Mouse (Mus musculus): ENCODE measurements around the gene Nsd1.
"Not testable (repeated sequence)": the region's sequence is repeated elsewhere in the genome, so short reads cannot be mapped to it uniquely, and the experiment has no call there.

Nsd1 gene

DNA sequence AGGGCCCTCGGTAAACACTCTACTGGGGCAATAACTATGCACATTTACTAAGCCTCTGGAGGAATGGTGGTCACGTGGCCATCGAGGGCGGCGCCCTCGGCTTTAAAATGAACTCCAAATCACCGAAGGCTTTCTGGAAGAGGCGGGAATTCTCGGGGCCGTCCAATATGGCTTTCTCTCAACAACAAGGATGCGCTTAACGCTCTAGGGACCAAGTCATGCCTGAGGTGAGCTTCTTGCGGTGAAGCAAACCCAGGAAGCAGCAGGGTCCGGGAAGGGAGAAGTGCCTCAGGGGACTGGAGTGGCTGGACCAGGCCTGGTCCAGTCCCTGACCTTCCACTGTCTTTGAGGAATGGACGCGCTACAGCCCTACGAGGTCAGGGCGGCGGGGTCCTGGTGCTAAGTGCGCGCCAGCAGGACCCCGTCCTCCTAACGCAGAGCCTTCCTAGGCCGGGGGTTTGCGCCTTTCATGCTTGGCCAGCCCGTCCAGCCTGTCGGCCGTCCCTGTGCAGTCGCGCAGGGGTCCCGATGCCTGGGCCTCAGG lies at the start of gene Nsd1:
Gene Nsd1, plus strand, starts transcription at position 134 of the 544 bp plus-strand sequence.
- DNase-seq (ENCODE audit: low read depth, low spot score), result peak; percentile 14

DNA sequence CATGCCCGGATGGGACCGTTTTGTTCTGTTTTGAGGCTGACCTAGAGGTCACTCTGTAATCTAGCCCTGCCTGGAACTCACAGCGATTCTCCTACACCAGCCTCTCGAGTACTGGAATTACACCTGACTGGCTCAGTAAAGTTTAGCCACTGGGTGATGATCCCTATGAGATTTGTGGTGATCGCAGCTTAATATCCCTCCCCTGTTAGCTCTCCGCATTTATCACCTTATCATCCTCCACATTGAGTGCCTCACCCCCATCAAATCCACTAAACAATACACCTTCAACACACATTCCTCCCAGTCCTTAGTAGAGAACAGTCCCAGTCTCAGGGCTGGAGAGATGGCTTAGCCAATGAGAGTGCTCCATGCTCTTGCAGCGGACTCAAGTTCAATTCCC lies 47.2 kb upstream of the Nsd1 start:
- DNase-seq (ENCODE audit: low read depth, low spot score), result no peak

DNA sequence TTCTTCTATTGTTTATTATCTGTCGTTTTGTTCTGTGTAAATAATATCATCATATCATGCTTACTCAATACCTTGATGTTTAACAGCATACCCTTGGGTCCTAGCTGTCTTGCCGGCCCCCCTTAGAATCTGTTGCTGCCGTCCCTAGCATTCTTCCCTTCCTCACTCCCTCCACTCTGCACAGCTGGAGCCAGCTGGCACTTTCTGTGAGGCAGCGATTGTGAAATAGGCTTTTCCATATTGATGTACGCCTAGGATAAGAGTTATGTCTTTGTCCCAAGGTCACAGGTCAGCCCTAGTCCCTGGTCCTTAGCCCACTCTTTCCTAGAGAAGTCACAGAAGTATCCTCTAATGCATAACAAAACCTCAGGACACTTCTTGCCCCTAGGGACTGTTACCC lies 46.0 kb upstream of the Nsd1 start:
- DNase-seq (ENCODE audit: low read depth, low spot score), result no peak

DNA sequence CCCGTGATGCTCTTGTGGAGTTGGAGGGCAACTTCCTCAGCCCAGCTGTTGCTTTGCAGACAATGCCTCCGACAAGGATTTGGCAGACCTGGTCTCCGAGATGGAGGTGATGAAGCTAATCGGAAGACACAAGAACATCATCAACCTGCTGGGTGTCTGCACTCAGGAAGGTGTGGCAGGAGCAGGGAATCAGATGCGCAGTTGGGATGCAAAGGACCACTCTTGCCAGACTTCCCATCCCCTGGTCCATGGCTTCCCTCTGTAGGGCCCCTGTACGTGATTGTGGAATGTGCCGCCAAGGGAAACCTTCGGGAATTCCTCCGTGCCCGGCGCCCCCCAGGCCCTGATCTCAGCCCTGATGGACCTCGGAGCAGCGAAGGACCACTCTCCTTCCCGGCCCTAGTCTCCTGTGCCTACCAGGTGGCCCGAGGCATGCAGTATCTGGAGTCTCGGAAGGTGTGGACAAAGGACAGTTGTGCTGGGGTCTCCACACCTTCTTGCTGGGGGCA lies 43.7 kb upstream of the Nsd1 start:
- no peak for DNase-seq (ENCODE audit: low read depth, low spot score)

DNA sequence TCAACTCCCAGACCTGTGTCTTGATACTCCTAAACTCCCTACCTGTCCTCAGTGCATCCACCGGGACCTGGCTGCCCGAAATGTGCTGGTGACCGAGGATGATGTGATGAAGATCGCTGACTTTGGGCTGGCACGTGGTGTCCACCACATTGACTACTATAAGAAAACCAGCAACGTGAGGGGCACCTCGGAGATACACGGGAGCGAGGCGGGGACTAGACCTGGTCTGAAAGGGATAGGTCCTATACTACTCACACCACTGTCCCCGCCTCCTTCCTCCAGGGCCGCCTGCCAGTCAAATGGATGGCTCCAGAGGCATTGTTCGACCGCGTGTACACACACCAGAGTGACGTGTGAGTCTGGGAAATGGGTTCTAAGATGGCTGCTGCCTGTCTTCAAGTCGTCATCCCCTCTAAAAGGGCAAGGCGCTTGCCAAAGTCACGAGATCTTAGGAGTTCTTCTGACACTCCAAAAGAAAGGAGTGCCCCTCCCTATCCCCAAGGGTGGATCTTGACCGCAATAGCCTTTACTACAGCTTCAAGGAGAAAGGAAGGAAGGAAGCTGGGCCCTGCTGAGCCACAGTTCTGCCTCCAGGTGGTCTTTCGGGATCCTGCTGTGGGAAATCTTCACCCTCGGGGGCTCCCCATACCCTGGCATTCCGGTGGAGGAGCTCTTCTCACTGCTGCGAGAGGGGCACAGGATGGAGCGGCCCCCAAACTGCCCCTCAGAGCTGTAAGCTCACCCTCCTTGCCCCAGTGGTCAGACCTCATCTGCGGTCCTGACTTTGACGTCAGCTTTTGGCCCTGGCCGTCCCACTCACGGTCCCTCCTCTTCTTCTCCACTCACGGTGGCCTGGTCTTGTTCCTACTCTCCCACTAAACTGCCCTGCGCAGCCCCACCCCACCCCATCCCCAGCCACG lies 42.5 kb upstream of the Nsd1 start:
- DNase-seq (ENCODE audit: low read depth, low spot score), result no peak

DNA sequence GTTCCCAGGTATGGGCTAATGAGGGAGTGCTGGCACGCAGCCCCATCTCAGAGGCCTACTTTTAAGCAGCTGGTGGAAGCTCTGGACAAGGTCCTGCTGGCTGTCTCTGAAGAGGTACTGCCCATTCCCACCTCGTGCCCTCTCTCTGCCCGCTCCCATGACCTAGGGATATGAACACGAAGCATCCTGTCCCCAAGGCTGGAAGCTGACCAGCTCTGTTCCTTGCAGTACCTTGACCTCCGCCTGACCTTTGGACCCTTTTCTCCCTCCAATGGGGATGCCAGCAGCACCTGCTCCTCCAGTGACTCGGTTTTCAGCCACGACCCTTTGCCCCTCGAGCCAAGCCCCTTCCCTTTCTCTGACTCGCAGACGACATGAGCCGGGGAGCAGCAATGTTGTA lies 41.8 kb upstream of the Nsd1 start:
- no peak for DNase-seq (ENCODE audit: low read depth, low spot score)

DNA sequence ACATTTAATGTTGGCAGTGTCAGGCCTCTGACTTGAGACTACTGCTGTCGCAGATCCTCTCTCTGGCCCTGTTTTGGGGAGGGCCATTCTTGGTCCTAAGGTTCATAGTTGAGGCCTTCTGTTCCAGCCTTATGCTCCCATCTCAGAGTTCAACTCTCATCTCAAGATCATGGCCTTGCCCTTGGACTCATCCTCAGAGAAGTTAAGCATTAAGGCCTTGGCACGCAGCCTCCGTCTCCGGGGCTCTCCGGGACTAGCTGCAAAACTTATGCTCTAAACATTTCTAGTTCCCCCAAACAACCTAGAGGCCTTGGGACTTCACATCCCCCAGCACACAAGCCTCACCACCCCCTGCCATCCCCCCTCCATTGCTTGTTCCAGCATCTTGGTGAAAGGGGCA lies 41.3 kb upstream of the Nsd1 start:
- DNase-seq (ENCODE audit: low read depth, low spot score), result no peak

DNA sequence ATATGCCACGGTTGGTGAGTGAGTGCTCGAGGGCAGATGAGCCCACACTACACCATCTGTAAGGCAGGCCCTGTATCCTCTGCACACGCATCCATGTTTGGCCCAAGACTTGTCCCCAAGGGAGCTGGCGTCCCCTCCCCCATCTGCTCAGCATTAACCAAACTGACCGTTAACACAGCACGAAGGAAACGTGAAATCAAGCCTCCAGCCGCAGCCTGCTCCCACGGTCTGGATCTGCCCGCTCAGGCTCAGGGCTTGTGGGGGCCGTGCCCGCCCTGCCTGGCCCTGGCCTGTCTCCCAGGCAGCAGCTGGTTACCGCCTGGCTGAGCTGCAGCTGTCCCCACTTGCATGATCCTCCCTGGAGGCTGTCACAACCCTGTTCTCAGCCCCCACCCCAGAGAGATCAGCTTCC lies 40.6 kb upstream of the Nsd1 start:
- DNase-seq (ENCODE audit: low read depth, low spot score), result no peak

DNA sequence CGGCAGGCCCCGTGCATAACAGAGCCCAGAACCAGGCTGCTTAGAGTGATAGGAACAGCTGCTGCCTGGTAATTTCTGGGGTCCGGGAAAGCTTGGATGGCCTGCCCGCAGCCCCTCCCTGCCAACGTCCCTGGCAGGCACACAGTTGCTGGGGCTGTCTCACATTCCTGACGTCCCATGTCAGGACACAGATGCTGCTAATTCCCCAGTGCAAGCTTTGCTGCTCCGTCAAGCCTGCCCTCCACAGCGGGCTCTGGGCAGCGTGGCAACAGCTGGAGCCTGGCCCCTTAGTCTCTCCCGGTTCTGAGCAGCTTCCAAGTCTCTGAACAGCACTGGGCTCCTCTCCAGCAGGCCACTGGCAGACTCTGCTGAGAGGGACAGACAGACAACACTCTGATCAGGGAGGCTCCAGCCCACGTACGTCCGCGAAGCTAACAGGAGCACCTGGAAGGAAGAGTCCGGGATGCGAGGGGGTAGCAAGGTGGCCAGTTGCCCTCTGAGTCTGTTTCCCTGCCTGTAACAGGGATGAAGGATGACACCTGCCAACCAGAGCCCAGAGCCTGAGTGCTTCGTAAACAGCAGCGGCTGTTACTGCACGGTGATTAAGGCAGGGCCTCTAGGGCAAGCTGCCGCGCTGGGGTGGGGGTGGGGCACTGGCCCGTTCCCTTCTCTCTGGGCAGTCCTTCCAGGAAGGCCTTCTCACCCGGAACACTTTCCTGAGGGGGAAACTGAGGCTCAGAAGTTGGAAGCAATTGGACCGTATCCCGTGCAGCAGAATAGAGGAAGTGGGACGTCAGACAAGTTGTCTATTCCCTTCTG lies 37.9 kb upstream of the Nsd1 start:
- DNase-seq (ENCODE audit: low read depth, low spot score), result peak; percentile 49

DNA sequence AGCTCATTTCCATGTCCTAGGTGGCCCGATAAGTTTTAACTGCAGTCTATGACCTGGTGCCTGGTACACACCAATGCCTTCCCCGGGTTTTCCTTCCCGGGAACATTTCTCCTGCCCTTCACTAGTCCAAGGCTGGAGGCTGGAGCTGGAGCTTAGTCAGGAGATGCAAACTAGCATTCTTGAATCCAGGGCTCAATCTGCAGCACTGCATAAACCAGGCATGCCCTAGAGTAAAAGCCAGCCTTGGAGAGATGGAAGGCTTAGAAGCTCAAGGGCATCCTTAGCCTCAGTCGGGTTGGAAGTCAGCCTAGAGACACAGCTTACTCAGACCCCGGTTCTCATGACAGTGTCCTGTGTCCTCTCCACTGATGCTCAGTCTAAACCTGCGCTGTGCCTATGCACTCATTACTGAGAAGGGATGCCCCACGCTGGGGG lies 37.2 kb upstream of the Nsd1 start:
- DNase-seq (ENCODE audit: low read depth, low spot score), result no peak

DNA sequence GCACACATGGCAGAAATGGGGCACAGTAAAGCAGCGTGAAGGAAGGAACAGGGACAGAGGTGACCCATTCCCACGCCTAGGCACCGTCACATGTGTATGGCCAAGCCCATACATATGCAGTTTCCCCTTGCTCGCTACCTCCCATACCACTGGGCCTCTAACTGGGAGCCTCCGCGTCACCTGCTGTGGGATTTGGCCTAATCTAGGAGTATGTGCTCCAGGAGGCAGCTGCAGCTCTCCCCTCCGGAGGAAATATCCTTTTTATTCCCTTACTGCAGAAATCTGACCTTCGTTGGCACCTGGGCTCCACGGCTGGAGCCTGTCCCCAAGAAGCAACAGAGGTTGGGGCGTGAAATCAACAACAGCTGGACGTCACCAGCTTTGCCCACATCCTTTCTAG lies 35.2 kb upstream of the Nsd1 start:
- DNase-seq (ENCODE audit: low read depth, low spot score), result peak; percentile 32

DNA sequence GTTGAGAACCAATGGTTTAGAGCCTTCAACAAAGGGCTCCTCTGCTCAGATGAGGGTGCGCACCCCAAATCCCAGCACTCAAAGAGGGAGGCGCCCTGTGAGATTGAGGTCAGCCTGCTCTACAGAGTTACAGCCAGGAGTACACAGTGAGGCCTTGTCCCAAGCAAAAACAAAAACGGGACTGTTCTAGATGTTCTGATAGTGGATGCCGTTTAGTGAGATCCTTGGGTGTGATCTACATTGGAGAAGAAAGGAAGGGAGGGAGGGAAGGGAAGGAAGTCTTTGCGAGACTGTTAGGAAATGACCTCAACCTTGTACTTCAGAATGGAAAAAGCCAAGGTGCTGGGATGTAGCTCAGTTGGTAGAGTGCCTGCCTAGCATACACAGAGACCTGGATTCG lies 33.3 kb upstream of the Nsd1 start:
- DNase-seq (ENCODE audit: low read depth, low spot score), result no peak

DNA sequence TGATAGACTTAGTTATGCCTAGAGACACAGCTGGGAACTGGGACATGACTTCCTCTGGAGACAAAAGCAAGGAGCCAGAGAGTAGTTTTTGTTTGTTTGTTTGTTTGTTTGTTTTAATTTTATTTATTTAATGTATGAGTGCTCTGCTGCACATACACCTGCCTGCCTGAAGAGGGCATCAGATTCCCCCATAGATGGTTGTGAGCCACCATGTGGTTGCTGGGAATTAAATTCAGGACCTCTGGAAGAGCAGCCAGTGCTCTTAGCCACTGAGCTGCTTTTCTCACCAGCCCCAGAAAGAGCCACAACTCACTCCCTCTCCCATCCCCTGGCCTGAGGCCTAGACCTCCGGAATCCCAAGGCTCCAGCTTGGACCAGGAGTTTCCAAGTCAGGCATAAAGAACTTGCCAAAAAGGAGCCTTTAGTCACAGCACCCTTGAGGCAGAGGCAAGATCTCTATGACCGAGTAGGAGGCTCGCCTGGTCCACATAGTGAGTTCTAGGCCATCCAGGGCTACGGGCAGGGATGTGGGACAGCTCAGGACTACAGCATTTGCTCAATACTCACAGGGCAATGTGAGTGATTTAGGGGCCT lies 31.6 kb upstream of the Nsd1 start:
- DNase-seq (ENCODE audit: low read depth, low spot score), result no peak

DNA sequence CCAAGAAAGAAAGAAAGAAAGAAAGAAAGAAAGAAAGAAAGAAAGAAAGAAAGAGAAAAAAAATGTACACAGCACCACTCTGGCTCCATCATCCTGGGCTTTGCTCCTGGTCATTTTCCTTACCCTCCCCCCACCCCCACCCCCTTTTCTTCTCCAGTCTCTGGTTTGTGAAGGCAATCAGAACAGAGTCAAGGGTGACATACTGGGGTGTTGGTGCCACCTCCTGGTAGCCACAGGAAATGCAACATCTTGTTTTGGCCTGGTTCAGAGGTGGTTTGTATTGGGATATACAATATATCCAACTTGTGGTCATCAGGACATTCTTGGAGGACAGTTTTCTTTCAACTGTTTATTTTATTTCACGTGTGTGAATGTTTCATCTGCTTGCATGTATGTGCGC lies 31.0 kb upstream of the Nsd1 start:
- DNase-seq (ENCODE audit: low read depth, low spot score), result peak; percentile 82

DNA sequence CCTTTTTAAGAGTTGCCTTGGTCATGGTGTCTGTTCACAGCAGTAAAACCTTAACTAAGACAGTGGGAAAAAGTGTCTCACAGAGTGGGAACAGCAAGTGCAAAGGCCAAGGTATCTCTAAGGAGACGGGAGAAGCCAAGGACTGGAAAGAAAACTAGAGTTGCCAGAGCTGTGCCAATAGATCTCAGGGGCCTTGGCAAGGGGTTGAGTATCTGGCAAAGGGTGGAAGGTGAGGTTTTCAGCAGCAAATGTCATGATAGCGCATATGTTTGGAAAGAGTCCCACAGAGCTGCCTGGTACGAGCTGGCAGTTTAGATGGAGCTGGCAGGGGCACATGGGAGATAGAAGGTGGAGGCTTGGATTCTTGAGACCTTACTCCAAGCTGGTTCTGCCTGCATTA lies 30.0 kb upstream of the Nsd1 start:
- no peak for DNase-seq (ENCODE audit: low read depth, low spot score)

DNA sequence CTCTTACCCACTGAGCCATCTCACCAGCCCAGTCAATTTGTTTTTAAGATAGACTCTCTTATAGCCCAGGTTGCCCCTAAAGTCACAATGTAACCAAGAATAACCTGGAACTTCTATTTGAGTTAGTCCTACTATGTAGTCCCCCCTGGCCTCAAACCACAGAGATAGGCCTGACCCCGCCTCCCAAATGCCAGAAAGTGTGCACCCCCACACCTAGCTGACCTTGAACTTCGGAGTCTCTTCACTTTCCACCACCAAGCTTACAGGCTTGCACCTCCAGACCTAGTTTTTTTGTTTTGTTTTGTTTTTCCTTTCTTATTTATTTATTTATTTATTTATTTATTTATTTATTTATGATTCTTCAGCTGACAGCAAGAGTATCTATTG lies 27.8 kb upstream of the Nsd1 start:
- no peak for DNase-seq (ENCODE audit: low read depth, low spot score)

DNA sequence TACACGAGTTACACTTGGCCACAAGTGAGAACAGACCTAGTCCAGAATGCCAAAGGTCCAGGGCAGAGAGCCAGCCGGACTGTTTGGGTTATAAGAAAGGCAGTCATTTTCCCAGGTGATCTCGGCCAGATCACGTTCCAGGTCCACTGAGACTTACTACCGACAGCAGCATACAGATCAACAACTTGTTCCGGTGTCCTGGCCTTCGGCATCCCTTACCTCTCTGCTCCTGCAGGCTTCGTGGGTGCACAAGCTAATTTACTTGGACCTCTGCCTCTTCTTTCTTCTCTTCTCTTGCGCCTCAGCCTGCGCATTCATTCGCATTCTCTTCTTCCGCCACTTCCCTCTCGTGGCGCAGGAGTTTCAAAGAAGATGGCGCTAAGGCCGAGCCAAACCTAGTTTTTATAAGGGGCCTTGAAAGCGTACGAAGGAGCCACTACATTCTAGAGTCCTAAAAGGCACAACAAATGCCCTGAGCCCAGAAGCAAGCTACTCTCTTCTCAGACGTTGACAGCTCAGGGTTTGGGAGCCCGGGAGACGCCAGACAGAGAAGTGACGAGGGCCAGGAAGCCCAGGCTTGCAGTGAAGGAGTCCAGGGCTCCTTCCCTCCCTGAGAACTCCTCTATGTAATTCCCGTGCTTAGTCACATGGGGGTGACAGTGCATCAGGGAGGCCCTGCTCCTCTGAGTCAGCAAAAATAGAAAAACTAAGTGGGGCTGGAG lies 27.2 kb upstream of the Nsd1 start:
- peak; percentile 57 for DNase-seq (ENCODE audit: low read depth, low spot score)

DNA sequence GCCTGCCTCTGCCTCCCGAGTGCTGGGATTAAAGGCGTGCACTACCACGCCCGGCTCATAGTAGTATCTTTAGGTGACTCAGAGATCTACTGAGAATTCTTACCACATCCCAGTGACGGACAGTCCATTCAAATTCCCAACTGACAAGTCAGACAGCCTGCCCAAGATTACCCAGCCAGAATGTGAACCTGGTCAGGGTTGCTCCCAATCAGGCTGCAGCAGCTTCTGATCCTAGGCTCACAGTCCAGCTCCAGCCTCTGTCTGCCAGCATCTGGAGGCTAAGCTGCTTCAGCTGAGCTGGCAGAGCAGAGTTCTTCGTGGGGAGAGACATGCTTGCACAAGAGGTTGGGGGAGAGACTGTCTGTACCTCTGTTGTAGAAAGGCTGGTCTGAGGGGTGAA lies 26.2 kb upstream of the Nsd1 start:
- no peak for DNase-seq (ENCODE audit: low read depth, low spot score)

DNA sequence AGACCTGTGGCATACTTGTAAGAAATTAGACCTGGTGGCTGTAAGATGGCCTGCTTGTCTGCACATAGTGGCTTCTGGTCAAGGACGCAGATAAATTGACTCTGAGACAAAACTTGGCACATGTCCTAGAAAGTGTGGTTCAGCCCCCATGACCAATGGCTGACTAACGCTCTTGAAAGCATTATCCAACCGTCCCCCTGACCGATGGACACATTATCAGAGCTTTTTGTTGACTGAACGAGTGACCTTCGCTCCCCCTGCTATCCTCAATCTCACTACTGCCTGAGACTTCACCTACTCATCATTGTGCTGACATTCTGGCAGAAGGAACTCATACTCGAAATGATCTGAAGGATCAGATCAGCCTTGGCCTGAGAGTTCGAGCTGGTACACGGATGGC lies 22.5 kb upstream of the Nsd1 start:
- not testable (repeated sequence) for DNase-seq (ENCODE audit: low read depth, low spot score)

DNA sequence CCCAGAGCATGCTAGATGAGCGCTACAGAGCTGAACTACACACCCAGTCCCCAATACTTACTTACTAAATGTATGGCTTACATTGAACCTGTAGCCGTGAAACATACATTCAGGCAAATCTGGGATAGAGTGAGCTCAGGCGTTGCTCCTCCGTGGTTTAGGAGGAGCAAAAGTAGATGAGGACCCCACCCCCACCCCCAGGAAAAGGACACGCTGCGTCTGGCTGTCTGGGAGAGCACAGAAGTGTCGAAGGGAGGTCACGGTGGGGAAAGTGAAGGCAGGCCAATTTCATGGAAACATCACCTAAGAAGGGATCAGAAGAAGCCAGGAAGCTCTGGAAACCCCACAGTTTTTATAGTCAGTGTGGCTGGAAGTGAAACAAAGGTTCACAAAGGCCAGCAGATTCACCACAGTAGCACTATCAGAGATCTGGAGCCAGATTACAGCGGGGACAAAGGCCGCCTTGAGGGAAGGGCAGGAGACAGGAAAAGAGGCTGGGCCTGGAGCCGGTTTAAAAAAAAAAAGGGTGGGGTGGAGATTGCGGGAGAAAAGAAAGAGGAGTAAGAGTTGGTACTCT lies 20.0 kb upstream of the Nsd1 start:
- peak; percentile 25 for DNase-seq (ENCODE audit: low read depth, low spot score)

Data from forelimb bud, embryonic 11.5 days (tissue).